Mouse (Mus musculus) thymus, postnatal 4 days (tissue): ENCODE measurements around the gene Sdhc.
"Not testable (repeated sequence)": the region's sequence is repeated elsewhere in the genome, so short reads cannot be mapped to it uniquely, and the experiment has no call there.

ENCODE experiments used
- DNase-seq: peaks from one replicate; pipeline ENCODE4 v3.0.0; 2021

Sdhc gene

GRCm38 (mm10) chr1:171111781-171112575 lies 38.4 kb downstream of the Sdhc start:
- DNase-seq: peak; percentile 54

- DNase-seq: peak; percentile 93
Measured at GRCm38 (mm10) chr1:171111020-171111780, 39.2 kb downstream of the Sdhc start.

GRCm38 (mm10) chr1:171110659-171111019 lies 39.8 kb downstream of the Sdhc start:
- no peak for DNase-seq

- no peak for DNase-seq
Measured at GRCm38 (mm10) chr1:171109620-171110019, 40.8 kb downstream of the Sdhc start.

GRCm38 (mm10) chr1:171105226-171105625 lies 45.2 kb downstream of the Sdhc start:
- no peak for DNase-seq

GRCm38 (mm10) chr1:171103179-171103840 lies 47.1 kb downstream of the Sdhc start:
- no peak for DNase-seq

- DNase-seq: peak; percentile 89
Measured at GRCm38 (mm10) chr1:171102547-171103177, 47.7 kb downstream of the Sdhc start.

- peak; percentile 84 for DNase-seq
Measured at GRCm38 (mm10) chr1:171101733-171102546, 48.5 kb downstream of the Sdhc start.

- no peak for DNase-seq
Measured at GRCm38 (mm10) chr1:171101033-171101432, 49.4 kb downstream of the Sdhc start.

- DNase-seq: no peak
Measured at GRCm38 (mm10) chr1:171097612-171098011, 52.8 kb downstream of the Sdhc start.

GRCm38 (mm10) chr1:171097136-171097535 lies 53.3 kb downstream of the Sdhc start:
- DNase-seq: no peak

GRCm38 (mm10) chr1:171096110-171096964 lies 54.1 kb downstream of the Sdhc start:
- no peak for DNase-seq

- no peak for DNase-seq
Measured at GRCm38 (mm10) chr1:171094424-171094823, 56.0 kb downstream of the Sdhc start.

GRCm38 (mm10) chr1:171090761-171091160 lies 59.6 kb downstream of the Sdhc start:
- DNase-seq: no peak

GRCm38 (mm10) chr1:171089891-171090290 lies 60.5 kb downstream of the Sdhc start:
- no peak for DNase-seq

- not testable (repeated sequence) for DNase-seq
Measured at GRCm38 (mm10) chr1:171088237-171088869, 62.0 kb downstream of the Sdhc start.

- no peak for DNase-seq
Measured at GRCm38 (mm10) chr1:171085718-171086117, 64.7 kb downstream of the Sdhc start.

GRCm38 (mm10) chr1:171081512-171082231 lies 68.7 kb downstream of the Sdhc start:
- DNase-seq: not testable (repeated sequence)

GRCm38 (mm10) chr1:171079825-171080224 lies 70.6 kb downstream of the Sdhc start:
- not testable (repeated sequence) for DNase-seq

- DNase-seq: not testable (repeated sequence)
Measured at GRCm38 (mm10) chr1:171079345-171079744, 71.1 kb downstream of the Sdhc start.
